Mouse (Mus musculus) ES-E14 (cell line): ENCODE data around the gene Olfr735.

ENCODE experiments used
- HCFC1 ChIP-seq: IDR thresholded peaks from 2 replicates; pipeline ENCODE4 v1.6.1; 2012; ENCODE audit warnings: low read length, inconsistent platforms, borderline replicate concordance; ENCODE audit not compliant: insufficient read depth
- MAFK ChIP-seq: IDR thresholded peaks from 2 replicates; pipeline ENCODE4 v1.6.1; 2014; ENCODE audit warnings: mild to moderate bottlenecking, low read depth, low read length, inconsistent platforms; ENCODE audit not compliant: insufficient read depth
- ZC3H11A ChIP-seq: IDR thresholded peaks from 2 replicates; pipeline ENCODE4 v1.6.1; 2012; ENCODE audit warnings: low read depth, mild to moderate bottlenecking, inconsistent platforms, low read length, borderline replicate concordance

DNA sequence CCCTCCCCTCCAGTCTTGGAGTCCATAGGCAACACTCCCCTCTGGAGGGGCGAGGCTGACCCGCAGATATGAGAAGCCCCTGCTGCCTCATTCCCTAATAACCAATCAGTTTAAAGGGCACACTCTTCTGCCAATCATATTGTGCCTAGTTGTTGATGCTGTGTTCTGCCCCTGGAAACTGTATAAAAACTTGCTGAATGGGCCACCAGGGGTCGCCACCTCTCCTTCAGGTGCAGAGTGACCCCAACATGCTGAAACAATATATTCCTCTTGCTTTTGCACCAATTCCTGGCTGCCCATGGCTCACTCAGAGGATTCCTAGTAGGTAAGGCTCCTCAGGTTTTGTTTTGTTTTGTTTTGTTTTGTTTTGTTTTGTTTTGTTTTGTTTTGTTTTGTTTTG is 3.8 kb upstream of the Olfr735 start:
- TF ChIP-seq MAFK, result no peak
- TF ChIP-seq HCFC1, result no peak
- peak; percentile 67; the same call in 1 of the 2 replicates for TF ChIP-seq ZC3H11A
